In the genomic region with DNA sequence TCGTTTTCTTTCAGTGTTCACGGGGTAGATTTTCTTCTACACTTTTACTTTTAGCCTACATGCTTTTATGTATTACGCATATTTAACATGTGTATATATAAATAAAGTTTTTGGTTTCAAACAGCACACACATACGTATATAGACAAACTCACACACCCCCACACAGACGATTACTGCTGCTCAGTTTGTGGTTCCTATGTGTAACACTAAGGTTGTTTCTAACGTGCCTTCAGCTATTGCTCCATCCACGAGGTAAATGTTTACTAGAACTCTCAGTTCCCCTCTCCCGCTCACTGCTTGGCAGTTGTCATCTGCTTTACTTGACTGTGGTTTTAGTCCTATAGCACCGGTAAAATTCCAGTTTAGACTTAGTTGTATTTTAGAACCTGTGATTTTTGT, we compare ENCODE assay signal across 33 mouse cellular contexts. TPM values are rescaled to one million over a fixed set of nuclear protein-coding genes. Genes with fewer than 3 reads are reported as not detected.
DNase-seq lines count a peak whose midpoint lies in the region; ATAC-seq and TF ChIP-seq lines count a peak whose summit lies in the region.
"Had no signal": no experiment of that assay in that cellular context is flagged by ENCODE, and none has a peak within 500 bp of the region (broad histone marks: within the 10 kb centered on the region; RNA-seq: fewer than 3 reads in every experiment).

No protein-coding gene starts in this region.

- no peak overlapping the region for H3K4me2 ChIP-seq in liver, embryonic 16.5 days (ENCODE audit: low read depth, low read length)
- no peak overlapping the region for H3K4me2 ChIP-seq in liver, embryonic 12.5 days
- 0 out of 2 replicates have a peak overlapping the region, but pooled peaks have one; percentile 44 for H3K4me2 ChIP-seq in CH12.LX (ENCODE audit: insufficient read depth, low read depth, poor library complexity, severe bottlenecking)
- no peak overlapping the region for H3K4me2 ChIP-seq in forebrain, embryonic 16.5 days (ENCODE audit: low read length)
- H3K4me2 ChIP-seq: embryonic facial prominence, embryonic 12.5 days; embryonic facial prominence, embryonic 15.5 days; heart, embryonic 11.5 days; hindbrain, embryonic 14.5 days had no signal

- dilution Hi-C loops in CH12.LX (cut with MboI; ENCODE audit: extremely low pct_ligation_motif_present, extremely low pct_unique_long_range_greater_than_20kb, low sequenced_read_pairs): no loop called here

- H3K9me3 ChIP-seq in liver, embryonic 16.5 days (replicated peaks; ENCODE audit: control insufficient read depth, low read length): no peaks in the 10 kb centered on the region
- H3K9me3 ChIP-seq in liver, embryonic 12.5 days (replicated peaks): peaks cover 3% of the 10 kb centered on the region; the same call in 1 of the 2 replicates
- H3K9me3 ChIP-seq in CH12.LX (replicated peaks; ENCODE audit: low read length): peaks cover 4% of the 10 kb centered on the region
- no peaks in the 10 kb centered on the region for H3K9me3 ChIP-seq in forebrain, embryonic 16.5 days (ENCODE audit: control insufficient read depth, low read length)
- H3K9me3 ChIP-seq: embryonic facial prominence, embryonic 12.5 days; embryonic facial prominence, embryonic 15.5 days had no signal

- in situ Hi-C loops in CH12.LX (cut with MboI; ENCODE audit: low pct_ligation_motif_present, low pct_unique_long_range_greater_than_20kb, low sequenced_read_pairs): no loop called here

- no peaks in the 10 kb centered on the region for H3K4me1 ChIP-seq in liver, embryonic 16.5 days (ENCODE audit: control insufficient read depth, low read depth, low read length)
- H3K4me1 ChIP-seq in liver, embryonic 12.5 days: no peaks in the 10 kb centered on the region
- H3K4me1 ChIP-seq in CH12.LX (ENCODE audit: control insufficient read depth in 1 of 2, insufficient read depth in 2 of 2): peaks cover 0 to 19% of the 10 kb centered on the region in 2 experiments; a peak in 2 of 4 replicates
- peaks cover 3% of the 10 kb centered on the region; the same call in 1 of the 2 replicates for H3K4me1 ChIP-seq in forebrain, embryonic 16.5 days (replicated peaks; ENCODE audit: control insufficient read depth, insufficient read depth, low read length)
- H3K4me1 ChIP-seq: embryonic facial prominence, embryonic 15.5 days had no signal

- no peak for TF ChIP-seq RAD21 in CH12.LX (IDR thresholded peaks at IDR 0.05; ENCODE audit: low read depth, low read length)

- no peak overlapping the region for H3K9ac ChIP-seq in liver, embryonic 16.5 days (ENCODE audit: low read depth, low read length)
- no peak overlapping the region for H3K9ac ChIP-seq in liver, embryonic 12.5 days
- no peak overlapping the region for H3K9ac ChIP-seq in CH12.LX (ENCODE audit: insufficient read depth, low read depth)
- H3K9ac ChIP-seq in forebrain, embryonic 16.5 days (replicated peaks; ENCODE audit: low read depth, low read length): no peak overlapping the region
- H3K9ac ChIP-seq: embryonic facial prominence, embryonic 12.5 days; embryonic facial prominence, embryonic 15.5 days; hindbrain, embryonic 14.5 days had no signal

- DNase-seq in CH12.LX (ENCODE audit: extremely low read depth): no peak
- no peak for DNase-seq in adrenal gland, postnatal 10 days
- DNase-seq: adrenal gland, adult 8-10 months; cerebellum, adult 11 months; cerebellum, adult 2 months; cerebellum, adult 9-11 months; cerebellum, postnatal 25 days; gastrocnemius, postnatal 25 days; heart, postnatal 4 days had no signal

- H3K27me3 ChIP-seq in liver, embryonic 16.5 days (ENCODE audit: control insufficient read depth, insufficient read depth, low read depth, low read length): no peaks in the 10 kb centered on the region
- H3K27me3 ChIP-seq in liver, embryonic 12.5 days (replicated peaks): no peaks in the 10 kb centered on the region
- H3K27me3 ChIP-seq in CH12.LX (replicated peaks): no peaks in the 10 kb centered on the region
- H3K27me3 ChIP-seq in forebrain, embryonic 16.5 days (replicated peaks; ENCODE audit: control insufficient read depth, insufficient read depth, low read length): no peaks in the 10 kb centered on the region
- H3K27me3 ChIP-seq: embryonic facial prominence, embryonic 12.5 days; embryonic facial prominence, embryonic 15.5 days had no signal

- 54% methylated on average over 9 of the region's 9 CpGs for WGBS in liver, embryonic 16.5 days (ENCODE audit: insufficient replicate concordance)
- WGBS in liver, embryonic 12.5 days (ENCODE audit: insufficient replicate concordance): 63% methylated on average over 9 of the region's 9 CpGs
- WGBS in forebrain, embryonic 16.5 days: 80% methylated on average over 9 of the region's 9 CpGs

- TF ChIP-seq EP300 in CH12.LX (IDR thresholded peaks at IDR 0.05; ENCODE audit: low read length): no peak

- TF ChIP-seq POLR2A in CH12.LX (IDR thresholded peaks at IDR 0.05; ENCODE audit: low read depth, low read length): no peak

- no peak for TF ChIP-seq CTCF in CH12.LX (conservative IDR thresholded peaks at IDR 0.05 in 1 of 2, IDR thresholded peaks at IDR 0.05 in 1 of 2; ENCODE audit: low read depth in 2 of 2, low read length in 2 of 2)

- H3K36me3 ChIP-seq in liver, embryonic 16.5 days (ENCODE audit: control insufficient read depth, insufficient read depth): no peaks in the 10 kb centered on the region
- no peaks in the 10 kb centered on the region for H3K36me3 ChIP-seq in liver, embryonic 12.5 days
- H3K36me3 ChIP-seq in CH12.LX (replicated peaks in 1 of 2; ENCODE audit: control insufficient read depth in 1 of 2, insufficient read depth in 1 of 2, low read length in 1 of 2): no peaks in the 10 kb centered on the region
- H3K36me3 ChIP-seq in forebrain, embryonic 16.5 days (ENCODE audit: control insufficient read depth, insufficient read depth): no peaks in the 10 kb centered on the region
- H3K36me3 ChIP-seq: embryonic facial prominence, embryonic 12.5 days; embryonic facial prominence, embryonic 15.5 days had no signal

- H3K79me2 ChIP-seq in CH12.LX (replicated peaks; ENCODE audit: control insufficient read depth, extremely low read depth, insufficient read depth, poor library complexity, severe bottlenecking): no peaks in the 10 kb centered on the region

- no peak overlapping the region for H3K27ac ChIP-seq in liver, embryonic 16.5 days (ENCODE audit: low read length)
- no peak overlapping the region for H3K27ac ChIP-seq in liver, embryonic 12.5 days
- H3K27ac ChIP-seq in CH12.LX (ENCODE audit: insufficient read depth, low read depth): no peak overlapping the region
- H3K27ac ChIP-seq in forebrain, embryonic 16.5 days (ENCODE audit: low read length): no peak overlapping the region
- H3K27ac ChIP-seq: embryonic facial prominence, embryonic 12.5 days; embryonic facial prominence, embryonic 15.5 days; hindbrain, embryonic 14.5 days; hindbrain, postnatal 0 days had no signal

- H3K4me3 ChIP-seq in liver, embryonic 16.5 days (ENCODE audit: low read depth, low read length): no peak overlapping the region
- H3K4me3 ChIP-seq in liver, embryonic 12.5 days: no peak overlapping the region
- H3K4me3 ChIP-seq in CH12.LX (replicated peaks in 1 of 3; ENCODE audit: low read depth in 2 of 3, low read length in 2 of 3, poor library complexity in 1 of 3): no peak overlapping the region
- H3K4me3 ChIP-seq in forebrain, embryonic 16.5 days (replicated peaks; ENCODE audit: low read length): no peak overlapping the region
- H3K4me3 ChIP-seq: embryonic facial prominence, embryonic 12.5 days; embryonic facial prominence, embryonic 15.5 days had no signal

- ATAC-seq in liver, embryonic 16.5 days (ENCODE audit: low read depth): peak; percentile 71
- ATAC-seq in liver, embryonic 12.5 days: no peak
- peak; percentile 94 for ATAC-seq in granulocyte monocyte progenitor cell, adult 5-6 weeks (replicated peaks; ENCODE audit: poor library complexity, severe bottlenecking)
- ATAC-seq in forebrain, embryonic 16.5 days: no peak
- ATAC-seq: activated CD4-positive, CD25-positive, alpha-beta regulatory T cell, adult 4 months; CD4-positive, CD25-positive, alpha-beta regulatory T cell, adult 4 months; forebrain, embryonic 14.5 days; hindbrain, postnatal 0 days; inflammation-experienced regulatory T-cells, adult 6 months had no signal

TF ChIP-seq in CH12.LX, 34 proteins besides CTCF, POLR2A, EP300 and RAD21 (continues in another document):
- TF ChIP-seq IRF4 (IDR thresholded peaks at IDR 0.05; ENCODE audit: low read depth, low read length): 0 out of 2 replicates have a peak, but pooled peaks have one; percentile 22

RNA-seq across cellular contexts. Expression of a gene that starts 22.0 kb away (rescaled TPM):
- polyA plus RNA-seq in liver, embryonic 16.5 days (2015; fragmentation: Nextera tagmentation; extraction: Ambion mirVana): 1.8 and 2.1 TPM in 2 replicates
- 4.2 and 4.5 TPM in 2 replicates for polyA plus RNA-seq in liver, embryonic 12.5 days (2016; fragmentation: Nextera tagmentation; extraction: Ambion mirVana)
- 0.30 and 0.34 TPM in 2 replicates for total RNA-seq in CH12.LX (2012; rRNA removed)
- 0.12 and 0.26 TPM in 2 replicates for total RNA-seq in CH12.LX (2014; rRNA removed)
- polyA plus RNA-seq in CH12.LX (2012; ENCODE audit: insufficient read length, low read depth): 0.75 and 0.83 TPM in 2 replicates
- 1.1 and 1.8 TPM in 2 replicates for total RNA-seq in granulocyte monocyte progenitor cell, adult 5-6 weeks (2014; fragmentation: Nextera tagmentation)
- total RNA-seq in granulocyte monocyte progenitor cell, adult 5-6 weeks (2017): 0.86 and 1.3 TPM in 2 replicates
- 1 to 10 TPM; 7.4 to 9.2 TPM for total RNA-seq in adrenal gland, postnatal 10 days (2021)
- 6.6 and 9.2 TPM in 2 replicates for polyA plus RNA-seq in forebrain, embryonic 16.5 days (2015; fragmentation: Nextera tagmentation; extraction: Ambion mirVana)

RNA-seq across cellular contexts. Expression of a gene that starts 34.2 kb away (rescaled TPM):
- polyA plus RNA-seq in liver, embryonic 16.5 days (2015; fragmentation: Nextera tagmentation; extraction: Ambion mirVana): not detected in 2 replicates
- polyA plus RNA-seq in liver, embryonic 12.5 days (2016; fragmentation: Nextera tagmentation; extraction: Ambion mirVana): not detected in 2 replicates
- total RNA-seq in CH12.LX (2012; rRNA removed) (not detected in 2 replicates), CH12.LX (2014; rRNA removed) (not detected in 2 replicates)
- not detected in 2 replicates for polyA plus RNA-seq in CH12.LX (2012; ENCODE audit: insufficient read length, low read depth)
- not detected in 2 replicates for total RNA-seq in granulocyte monocyte progenitor cell, adult 5-6 weeks (2014; fragmentation: Nextera tagmentation)
- total RNA-seq in granulocyte monocyte progenitor cell, adult 5-6 weeks (2017): not detected in 2 replicates
- total RNA-seq in adrenal gland, postnatal 10 days (2021): not detected
- not detected in 2 replicates for polyA plus RNA-seq in forebrain, embryonic 16.5 days (2015; fragmentation: Nextera tagmentation; extraction: Ambion mirVana)
- total RNA-seq: adrenal gland, adult 8-10 months; adrenal gland, postnatal 4 days; common myeloid progenitor, adult 5-6 weeks; ES-E14; gastrocnemius, adult 8-10 months; gastrocnemius, postnatal 25 days; heart, adult 8-10 months; heart, postnatal 4 days; hindbrain, postnatal 0 days had no signal
- polyA plus RNA-seq: activated CD4-positive, CD25-positive, alpha-beta regulatory T cell, adult 4 months; C2C12; CD4-positive, CD25-positive, alpha-beta regulatory T cell, adult 4 months; cerebellum, adult 2 months; embryonic facial prominence, embryonic 12.5 days; embryonic facial prominence, embryonic 15.5 days; forebrain, embryonic 11.5 days; forebrain, embryonic 14.5 days; gonadal fat pad, adult 2 months; heart, embryonic 11.5 days; heart, embryonic 14.5 days; heart, postnatal 0 days; hindbrain, embryonic 11.5 days; hindbrain, embryonic 14.5 days; hindbrain, postnatal 0 days; inflammation-experienced regulatory T-cells, adult 6 months had no signal

RNA-seq across cellular contexts. Expression of a gene that starts 56.5 kb away (rescaled TPM):
- polyA plus RNA-seq in liver, embryonic 16.5 days (2015; fragmentation: Nextera tagmentation; extraction: Ambion mirVana): 7.5 and 7.6 TPM in 2 replicates
- 13.4 and 13.9 TPM in 2 replicates for polyA plus RNA-seq in liver, embryonic 12.5 days (2016; fragmentation: Nextera tagmentation; extraction: Ambion mirVana)
- total RNA-seq in CH12.LX (2012; rRNA removed) (17.8 and 21.2 TPM in 2 replicates), CH12.LX (2014; rRNA removed) (24.7 and 25.9 TPM in 2 replicates)
- 43.1 and 46.5 TPM in 2 replicates for polyA plus RNA-seq in CH12.LX (2012; ENCODE audit: insufficient read length, low read depth)
- 30.2 and 45.5 TPM in 2 replicates for total RNA-seq in granulocyte monocyte progenitor cell, adult 5-6 weeks (2014; fragmentation: Nextera tagmentation)
- total RNA-seq in granulocyte monocyte progenitor cell, adult 5-6 weeks (2017): 44.6 and 50.3 TPM in 2 replicates
- 10 to 100 TPM; 30.7 to 34.3 TPM for total RNA-seq in adrenal gland, postnatal 10 days (2021)
- 38.7 and 40.9 TPM in 2 replicates for polyA plus RNA-seq in forebrain, embryonic 16.5 days (2015; fragmentation: Nextera tagmentation; extraction: Ambion mirVana)

Comparison
In these comparisons a context has a peak if more than half of its experiments do, and no peak if none do; other contexts are left out.
1. ATAC-seq: peak in liver, embryonic 16.5 days (single experiment) and granulocyte monocyte progenitor cell, adult 5-6 weeks (single experiment); none in liver, embryonic 12.5 days (single experiment) and forebrain, embryonic 16.5 days (single experiment).